Mouse (Mus musculus) kidney, embryonic 14.5 days (tissue): ENCODE results near the gene AI182371. TPM values are rescaled to one million over a fixed set of nuclear protein-coding genes. Genes with fewer than 3 reads are reported as not detected.

Experiments used
- ATAC-seq: fragments of 200-750 bp; cut with Nextera tagmentation; 2 replicates; pipeline ENCODE4 v1.8.0; 2017; ENCODE audit warnings: moderate number of reproducible peaks, mild to moderate bottlenecking, moderate TSS enrichment, moderate library complexity; ENCODE audit not compliant: low FRiP score, low TSS enrichment
- H3K27ac ChIP-seq: fragments of 300-500 bp; sonication (generic); 2 replicates; pipeline ENCODE4 v1.5.1; 2014; ENCODE audit warnings: low read depth, mild to moderate bottlenecking, low read length, moderate library complexity, mixed read lengths
- H3K27me3 ChIP-seq: fragments of 300-500 bp; sonication (generic); 2 replicates; pipeline ENCODE4 v1.6.1; 2014; ENCODE audit warnings: mild to moderate bottlenecking, low read length; ENCODE audit not compliant: control insufficient read depth, insufficient read depth
- H3K36me3 ChIP-seq: fragments of 300-500 bp; sonication (generic); 2 replicates; pipeline ENCODE4 v1.6.1; 2014; ENCODE audit warnings: low read length, mixed read lengths; ENCODE audit not compliant: control insufficient read depth, insufficient read depth
- H3K4me1 ChIP-seq: fragments of 300-500 bp; sonication (generic); 2 replicates; pipeline ENCODE4 v1.6.1; 2014; ENCODE audit warnings: low read length, mixed read lengths; ENCODE audit not compliant: control insufficient read depth, insufficient read depth
- H3K4me2 ChIP-seq: fragments of 300-500 bp; sonication (generic); replicated peaks from 2 replicates; pipeline ENCODE4 v1.6.1; 2014; ENCODE audit warnings: low read depth, mild to moderate bottlenecking, low read length
- H3K4me3 ChIP-seq: fragments of 300-500 bp; sonication (generic); 2 replicates; pipeline ENCODE4 v1.5.1; 2014; ENCODE audit warnings: mild to moderate bottlenecking, low read length
- H3K9ac ChIP-seq: fragments of 300-500 bp; sonication (generic); 2 replicates; pipeline ENCODE4 v1.6.1; 2014; ENCODE audit warnings: low read depth, mild to moderate bottlenecking, low read length, moderate library complexity
- H3K9me3 ChIP-seq: fragments of 300-500 bp; sonication (generic); 2 replicates; pipeline ENCODE4 v1.6.1; 2016; ENCODE audit warnings: low read length; ENCODE audit not compliant: control insufficient read depth
- WGBS: fragments of 180-500 bp; shearing (Covaris S2); extraction: QIAGEN DNeasy Blood & Tissue Kit; methylation state at CpG from one replicate; pipeline ENCODE4 v1.1.7; 2014; 5-methylcytosine and 5-hydroxymethylcytosine counted together
- polyA plus RNA-seq: library from polyadenylated mRNA; unstranded; fragments of >200 nt; fragmentation: Nextera tagmentation; extraction: Ambion mirVana; gene quantifications from 2 replicates; pipeline ENCODE4 v1.2.1, GENCODE M21; 2014

The AI182371 gene
- polyA plus RNA-seq, 1 experiment from 2014 or later, result 0.24 TPM

DNA sequence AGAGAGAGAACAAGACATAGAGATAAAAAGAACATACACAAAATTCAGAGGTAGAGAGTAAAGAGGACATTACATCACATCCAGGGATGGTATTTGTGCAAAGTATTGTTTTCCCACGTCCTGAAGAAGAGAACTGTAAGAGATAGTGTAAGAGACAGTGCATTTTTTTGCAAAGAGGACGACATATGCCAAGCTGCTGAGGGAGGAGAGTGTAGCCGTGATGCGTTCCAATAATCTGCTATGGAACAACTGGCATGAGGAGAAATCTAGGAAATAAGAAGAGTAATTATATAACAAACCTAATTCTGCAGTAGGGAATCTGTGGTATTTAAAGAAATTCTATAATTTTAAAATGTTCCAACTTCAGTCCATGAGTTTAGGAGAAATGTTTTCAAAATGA lies 13.9 kb downstream of the AI182371 start:
- H3K9me3 ChIP-seq, result no peaks in the 10 kb centered on the region
- no peak overlapping the region for H3K4me2 ChIP-seq
- no peaks in the 10 kb centered on the region for H3K4me1 ChIP-seq
- no peak overlapping the region for H3K4me3 ChIP-seq
- WGBS, result 77% methylated on average over 4 of the region's 4 CpGs
- no peak overlapping the region for H3K9ac ChIP-seq
- no peak overlapping the region for H3K27ac ChIP-seq
- no peak for ATAC-seq
- H3K27me3 ChIP-seq, result no peaks in the 10 kb centered on the region
- no peaks in the 10 kb centered on the region for H3K36me3 ChIP-seq

- no peaks in the 10 kb centered on the region for H3K9me3 ChIP-seq
- H3K4me3 ChIP-seq, result no peak overlapping the region
- no peak overlapping the region for H3K4me2 ChIP-seq
- H3K27ac ChIP-seq, result no peak overlapping the region
- WGBS, result 53% methylated on average over 6 of the region's 6 CpGs
- H3K4me1 ChIP-seq, result no peaks in the 10 kb centered on the region
- H3K9ac ChIP-seq, result no peak overlapping the region
- no peaks in the 10 kb centered on the region for H3K27me3 ChIP-seq
- no peaks in the 10 kb centered on the region for H3K36me3 ChIP-seq
- ATAC-seq, result no peak
These were observed 22.2 kb downstream of the AI182371 start for GRCm38 (mm10) chr2:35079166-35079565.

DNA sequence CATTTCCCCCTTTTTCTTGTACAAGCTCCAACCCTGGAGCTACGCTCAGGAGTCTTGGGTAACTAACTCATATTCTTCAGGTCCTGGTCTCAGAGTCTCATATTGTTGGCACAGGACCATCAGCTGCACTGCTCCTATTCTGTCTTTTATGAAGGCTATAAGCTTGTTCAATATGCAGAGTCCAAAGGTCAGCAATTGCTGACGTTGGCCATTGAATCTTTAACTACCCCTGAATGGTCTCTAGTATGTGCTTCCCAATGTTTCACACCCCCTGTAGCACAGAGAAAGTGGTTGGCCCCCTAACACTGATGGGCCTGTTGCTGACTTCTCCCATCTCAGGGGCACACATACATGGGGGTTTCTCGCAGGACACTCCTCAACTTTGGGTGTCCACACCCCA lies 27.0 kb downstream of the AI182371 start:
- no peak overlapping the region for H3K4me2 ChIP-seq
- ATAC-seq, result no peak
- no peak overlapping the region for H3K4me3 ChIP-seq
- no peaks in the 10 kb centered on the region for H3K9me3 ChIP-seq
- no peak overlapping the region for H3K27ac ChIP-seq
- no peaks in the 10 kb centered on the region for H3K4me1 ChIP-seq
- H3K36me3 ChIP-seq, result no peaks in the 10 kb centered on the region
- no peaks in the 10 kb centered on the region for H3K27me3 ChIP-seq
- H3K9ac ChIP-seq, result no peak overlapping the region
- WGBS, result 89% methylated on average over 3 of the region's 3 CpGs

DNA sequence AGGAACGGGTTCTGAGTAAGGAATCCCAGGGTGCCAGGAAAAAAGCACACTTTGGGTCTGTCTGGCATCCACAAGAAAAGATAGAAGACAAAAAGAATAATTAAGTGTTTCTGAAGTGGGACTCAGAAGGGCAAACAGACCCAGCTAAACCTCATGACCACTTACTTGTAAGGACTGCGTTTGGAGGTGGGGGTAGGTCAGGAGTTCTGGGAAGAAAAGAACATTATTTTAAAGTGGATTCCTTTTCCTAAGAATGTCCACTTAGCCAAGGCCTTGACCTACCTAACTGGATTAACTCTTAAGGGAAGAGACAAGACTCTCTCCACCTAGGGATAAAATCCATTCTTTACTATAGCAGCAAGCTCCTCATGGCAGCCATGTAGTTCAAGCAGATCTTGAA lies 28.8 kb downstream of the AI182371 start:
- no peak for ATAC-seq
- H3K36me3 ChIP-seq, result no peaks in the 10 kb centered on the region
- H3K27ac ChIP-seq, result no peak overlapping the region
- no peak overlapping the region for H3K9ac ChIP-seq
- WGBS, result 52% methylated on average over 2 of the region's 2 CpGs
- no peak overlapping the region for H3K4me2 ChIP-seq
- no peaks in the 10 kb centered on the region for H3K4me1 ChIP-seq
- H3K27me3 ChIP-seq, result no peaks in the 10 kb centered on the region
- H3K4me3 ChIP-seq, result no peak overlapping the region
- no peaks in the 10 kb centered on the region for H3K9me3 ChIP-seq

DNA sequence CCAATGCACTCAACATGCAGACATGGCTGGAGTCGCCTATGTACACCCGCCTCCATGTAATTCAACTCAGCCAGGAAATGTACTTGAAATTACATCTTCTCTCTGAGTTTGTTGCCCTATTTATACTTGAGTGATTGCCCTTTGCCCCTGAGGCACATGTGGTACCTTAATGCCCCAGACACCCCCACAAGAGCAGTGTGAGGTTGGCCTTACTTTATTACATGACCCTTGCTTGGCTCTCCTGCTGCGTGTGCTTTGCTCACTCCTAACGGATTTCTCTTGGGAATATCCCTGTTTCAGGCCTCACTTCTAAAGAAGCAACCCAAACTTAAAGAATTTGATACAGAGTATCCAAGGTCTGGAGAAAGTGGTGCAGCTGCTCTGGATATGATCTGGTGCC lies 31.1 kb downstream of the AI182371 start:
- peak; percentile 62 for ATAC-seq
- no peak overlapping the region for H3K9ac ChIP-seq
- no peak overlapping the region for H3K27ac ChIP-seq
- no peak overlapping the region for H3K4me2 ChIP-seq
- H3K36me3 ChIP-seq, result no peaks in the 10 kb centered on the region
- H3K4me3 ChIP-seq, result no peak overlapping the region
- H3K4me1 ChIP-seq, result no peaks in the 10 kb centered on the region
- H3K9me3 ChIP-seq, result no peaks in the 10 kb centered on the region
- WGBS, result 34% methylated on average over 4 of the region's 4 CpGs
- no peaks in the 10 kb centered on the region for H3K27me3 ChIP-seq

DNA sequence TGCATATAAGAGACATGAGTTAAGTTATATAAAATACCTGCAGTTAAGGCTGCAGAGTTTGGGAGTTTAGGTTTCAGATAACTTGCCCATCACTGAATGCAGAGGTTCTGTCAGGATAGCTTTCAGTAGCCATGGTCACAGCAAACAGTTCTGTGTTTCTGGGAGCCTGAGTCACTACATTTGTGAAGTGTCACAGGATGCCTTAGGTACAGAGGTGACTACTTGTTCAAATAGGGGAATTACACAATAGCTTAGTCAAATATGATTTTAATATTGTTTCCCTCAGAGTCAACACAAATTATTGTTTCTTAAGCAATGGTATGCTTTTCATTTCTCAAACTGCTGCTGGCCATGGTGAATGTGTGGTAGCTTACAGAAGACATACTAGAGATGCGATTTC lies 32.2 kb downstream of the AI182371 start:
- WGBS, result 97% methylated on average over 1 of the region's 1 CpGs
- Histone ChIP-seq H3K9me3 (no peaks in the 10 kb centered on the region), H3K9ac (no peak overlapping the region), H3K4me2 (no peak overlapping the region), H3K27ac (no peak overlapping the region), H3K36me3 (no peaks in the 10 kb centered on the region), H3K4me1 (no peaks in the 10 kb centered on the region), H3K27me3 (no peaks in the 10 kb centered on the region), H3K4me3 (no peak overlapping the region)
- no peak for ATAC-seq

- Histone ChIP-seq H3K36me3 (no peaks in the 10 kb centered on the region), H3K27me3 (no peaks in the 10 kb centered on the region), H3K9ac (no peak overlapping the region), H3K4me1 (no peaks in the 10 kb centered on the region), H3K27ac (no peak overlapping the region), H3K4me2 (no peak overlapping the region), H3K4me3 (no peak overlapping the region), H3K9me3 (no peaks in the 10 kb centered on the region)
- 91% methylated on average over 11 of the region's 11 CpGs for WGBS
- ATAC-seq, result no peak
These were observed 34.2 kb downstream of the AI182371 start for GRCm38 (mm10) chr2:35067117-35067516.

DNA sequence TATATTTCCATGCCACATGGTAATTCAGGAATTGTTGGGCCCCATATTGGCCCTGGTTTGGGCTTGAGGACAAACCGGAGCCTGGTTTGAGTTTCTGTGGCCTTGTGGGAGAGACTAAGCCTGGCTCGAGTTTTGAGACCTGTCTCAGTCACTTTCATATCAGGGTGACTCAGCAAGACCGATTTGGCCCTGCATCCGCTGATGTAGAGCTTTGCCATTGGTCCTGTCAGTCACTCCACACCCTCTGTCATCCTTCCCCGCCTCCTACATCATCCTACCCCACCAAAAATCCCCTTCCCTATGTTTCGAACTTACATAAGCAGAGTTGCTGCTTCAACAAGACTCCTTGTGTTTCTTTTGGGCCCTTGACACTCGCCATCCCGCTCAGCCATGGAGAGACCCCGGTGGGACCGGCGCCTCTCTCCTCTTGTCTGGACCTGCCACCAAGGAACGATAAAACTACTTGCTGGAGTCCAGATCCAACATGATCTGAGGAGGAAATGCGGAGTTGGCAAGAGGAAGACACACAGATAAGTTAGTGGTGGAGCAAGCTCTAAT lies 34.7 kb downstream of the AI182371 start:
- H3K36me3 ChIP-seq, result no peaks in the 10 kb centered on the region
- no peaks in the 10 kb centered on the region for H3K27me3 ChIP-seq
- WGBS, result 88% methylated on average over 13 of the region's 13 CpGs
- H3K4me2 ChIP-seq, result no peak overlapping the region
- no peaks in the 10 kb centered on the region for H3K9me3 ChIP-seq
- no peak overlapping the region for H3K4me3 ChIP-seq
- H3K4me1 ChIP-seq, result no peaks in the 10 kb centered on the region
- H3K27ac ChIP-seq, result no peak overlapping the region
- H3K9ac ChIP-seq, result no peak overlapping the region
- ATAC-seq, result no peak

- H3K4me3 ChIP-seq, result no peak overlapping the region
- ATAC-seq, result no peak
- H3K36me3 ChIP-seq, result no peaks in the 10 kb centered on the region
- WGBS, result 84% methylated on average over 6 of the region's 6 CpGs
- H3K27ac ChIP-seq, result no peak overlapping the region
- no peak overlapping the region for H3K9ac ChIP-seq
- no peaks in the 10 kb centered on the region for H3K9me3 ChIP-seq
- no peaks in the 10 kb centered on the region for H3K4me1 ChIP-seq
- no peak overlapping the region for H3K4me2 ChIP-seq
- H3K27me3 ChIP-seq, result no peaks in the 10 kb centered on the region
These were observed 37.9 kb downstream of the AI182371 start for GRCm38 (mm10) chr2:35063333-35064030.
